Mouse (Mus musculus): ENCODE results near the gene 4933417A18Rik. TPM values are rescaled to one million over a fixed set of nuclear protein-coding genes. Genes with fewer than 3 reads are reported as not detected.
"Not testable (repeated sequence)": the region's sequence is repeated elsewhere in the genome, so short reads cannot be mapped to it uniquely, and the experiment has no call there.

4933417A18Rik gene
- polyA plus RNA-seq, 1 experiment = not detected

DNA sequence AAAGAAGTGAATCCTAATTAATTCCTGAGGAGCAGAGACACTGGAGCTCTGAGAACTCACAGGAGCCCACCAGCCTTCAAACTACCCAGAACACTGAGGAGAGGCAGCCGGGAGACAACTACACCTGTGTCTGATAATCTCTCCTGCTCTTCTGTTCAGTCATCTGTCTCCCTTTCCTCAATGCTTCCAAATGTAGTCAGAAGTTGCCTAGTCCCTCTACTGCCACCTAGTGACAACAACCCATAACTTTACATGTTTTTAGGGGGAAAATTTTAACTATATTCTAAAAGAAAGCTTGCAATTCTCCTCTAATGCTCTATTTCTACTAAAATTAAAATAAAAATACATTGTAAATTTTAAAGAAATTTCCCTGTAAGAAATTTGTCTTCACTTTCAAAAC, 48.9 kb downstream of the 4933417A18Rik start:
- Histone ChIP-seq H3K4me3 (ENCODE audit: control insufficient read depth, insufficient read depth, low read length) (no peak overlapping the region), H3K27me3 (ENCODE audit: control insufficient read depth, insufficient read depth, low read length) (no peaks in the 10 kb centered on the region), H3K27ac (ENCODE audit: control insufficient read depth, insufficient read depth, low read length) (no peak overlapping the region), H3K4me1 (replicated peaks; ENCODE audit: control insufficient read depth, insufficient read depth, low read length) (no peaks in the 10 kb centered on the region), H3K36me3 (ENCODE audit: control insufficient read depth, insufficient read depth, low read length) (peaks cover 14% of the 10 kb centered on the region)
- DNase-seq = no peak
- WGBS = 19% methylated on average over 1 of the region's 1 CpGs
- TF ChIP-seq CTCF (IDR thresholded peaks at IDR 0.05; ENCODE audit: borderline replicate concordance, control insufficient read depth, extremely low read depth, insufficient read depth, low read length, poor library complexity) (no peak), POLR2A (IDR thresholded peaks at IDR 0.05; ENCODE audit: control insufficient read depth, extremely low read depth, insufficient read depth, low read length, poor library complexity) (no peak)

DNA sequence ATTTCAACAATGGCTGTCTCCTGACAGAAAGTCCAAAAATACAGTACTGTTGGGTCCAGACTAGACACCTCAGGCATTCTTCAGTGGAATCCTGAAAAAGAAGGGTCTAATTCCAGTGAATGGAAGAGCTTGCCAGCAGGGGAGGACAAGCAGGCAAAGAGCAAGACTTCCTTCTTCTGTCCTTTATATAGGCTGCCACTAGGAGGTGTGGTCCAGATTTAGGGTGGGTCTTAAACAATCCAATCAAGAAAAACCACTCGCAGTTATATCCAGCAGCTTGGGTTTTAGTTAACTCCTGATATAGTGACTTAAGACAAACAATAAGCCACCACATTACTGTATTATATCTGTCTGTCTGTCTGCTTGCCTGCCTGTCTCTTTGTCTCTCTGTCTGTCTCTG, 49.6 kb downstream of the 4933417A18Rik start:
- TF ChIP-seq POLR2A (IDR thresholded peaks at IDR 0.05; ENCODE audit: control insufficient read depth, extremely low read depth, insufficient read depth, low read length, poor library complexity) (no peak), CTCF (IDR thresholded peaks at IDR 0.05; ENCODE audit: borderline replicate concordance, control insufficient read depth, extremely low read depth, insufficient read depth, low read length, poor library complexity) (no peak)
- 38% methylated on average over 1 of the region's 1 CpGs for WGBS
- Histone ChIP-seq H3K4me3 (ENCODE audit: control insufficient read depth, insufficient read depth, low read length) (no peak overlapping the region), H3K36me3 (ENCODE audit: control insufficient read depth, insufficient read depth, low read length) (peaks cover 20% of the 10 kb centered on the region), H3K4me1 (replicated peaks; ENCODE audit: control insufficient read depth, insufficient read depth, low read length) (no peaks in the 10 kb centered on the region), H3K27ac (ENCODE audit: control insufficient read depth, insufficient read depth, low read length) (no peak overlapping the region), H3K27me3 (ENCODE audit: control insufficient read depth, insufficient read depth, low read length) (no peaks in the 10 kb centered on the region)
- DNase-seq = no peak

DNA sequence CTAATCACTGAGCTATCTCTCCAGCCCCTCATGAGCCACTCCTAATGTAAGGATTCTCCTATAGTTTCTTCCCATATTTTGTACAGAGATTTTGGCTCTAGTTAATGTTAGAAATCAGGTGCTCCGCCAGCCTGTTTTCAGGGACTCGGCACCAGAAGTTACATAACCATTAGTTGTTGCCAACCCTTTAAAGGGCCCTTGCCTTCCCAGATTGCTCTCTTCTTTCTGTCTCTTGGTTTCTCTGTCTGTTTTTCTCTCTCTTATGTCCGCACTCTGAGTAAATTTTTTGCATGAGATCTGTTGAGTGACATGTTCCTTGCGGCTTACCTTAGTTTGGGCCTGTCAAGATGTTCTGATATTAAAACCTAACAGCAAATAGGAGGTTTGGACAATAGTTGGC, 51.9 kb downstream of the 4933417A18Rik start:
- no peak for TF ChIP-seq POLR2A (IDR thresholded peaks at IDR 0.05; ENCODE audit: control insufficient read depth, extremely low read depth, insufficient read depth, low read length, poor library complexity)
- no peak for TF ChIP-seq CTCF (IDR thresholded peaks at IDR 0.05; ENCODE audit: borderline replicate concordance, control insufficient read depth, extremely low read depth, insufficient read depth, low read length, poor library complexity)
- H3K27me3 ChIP-seq (ENCODE audit: control insufficient read depth, insufficient read depth, low read length) = no peaks in the 10 kb centered on the region
- H3K4me1 ChIP-seq (replicated peaks; ENCODE audit: control insufficient read depth, insufficient read depth, low read length) = no peaks in the 10 kb centered on the region
- H3K27ac ChIP-seq (ENCODE audit: control insufficient read depth, insufficient read depth, low read length) = no peak overlapping the region
- H3K4me3 ChIP-seq (ENCODE audit: control insufficient read depth, insufficient read depth, low read length) = no peak overlapping the region
- peaks cover 41% of the 10 kb centered on the region for H3K36me3 ChIP-seq (ENCODE audit: control insufficient read depth, insufficient read depth, low read length)
- 95% methylated on average over 4 of the region's 4 CpGs for WGBS
- DNase-seq = no peak

DNA sequence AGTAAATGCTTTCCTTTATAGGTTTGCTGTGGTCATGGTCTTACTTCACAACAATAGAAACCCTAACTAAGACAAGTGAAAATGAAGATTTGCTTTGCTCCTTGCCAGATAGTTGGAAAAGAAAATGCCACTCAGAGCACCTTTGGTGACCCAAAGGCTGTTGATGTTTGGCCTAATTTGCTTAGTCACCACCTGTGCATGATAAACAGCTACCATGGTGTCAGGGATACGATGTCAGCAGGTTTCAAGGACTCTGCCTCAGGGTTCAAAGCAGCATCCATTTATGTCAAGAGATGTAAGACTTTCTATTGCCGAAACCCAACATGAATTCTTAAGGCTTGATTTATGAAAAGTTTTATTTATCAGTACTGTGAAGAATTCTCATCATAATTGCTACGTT, 53.2 kb downstream of the 4933417A18Rik start:
- no peak for TF ChIP-seq POLR2A (IDR thresholded peaks at IDR 0.05; ENCODE audit: control insufficient read depth, extremely low read depth, insufficient read depth, low read length, poor library complexity)
- TF ChIP-seq CTCF (IDR thresholded peaks at IDR 0.05; ENCODE audit: borderline replicate concordance, control insufficient read depth, extremely low read depth, insufficient read depth, low read length, poor library complexity) = no peak
- no peaks in the 10 kb centered on the region for H3K27me3 ChIP-seq (ENCODE audit: control insufficient read depth, insufficient read depth, low read length)
- WGBS = 99% methylated on average over 3 of the region's 3 CpGs
- no peak overlapping the region for H3K4me3 ChIP-seq (ENCODE audit: control insufficient read depth, insufficient read depth, low read length)
- no peaks in the 10 kb centered on the region for H3K4me1 ChIP-seq (replicated peaks; ENCODE audit: control insufficient read depth, insufficient read depth, low read length)
- no peak for DNase-seq
- peaks cover 50% of the 10 kb centered on the region for H3K36me3 ChIP-seq (ENCODE audit: control insufficient read depth, insufficient read depth, low read length)
- no peak overlapping the region for H3K27ac ChIP-seq (ENCODE audit: control insufficient read depth, insufficient read depth, low read length)

DNA sequence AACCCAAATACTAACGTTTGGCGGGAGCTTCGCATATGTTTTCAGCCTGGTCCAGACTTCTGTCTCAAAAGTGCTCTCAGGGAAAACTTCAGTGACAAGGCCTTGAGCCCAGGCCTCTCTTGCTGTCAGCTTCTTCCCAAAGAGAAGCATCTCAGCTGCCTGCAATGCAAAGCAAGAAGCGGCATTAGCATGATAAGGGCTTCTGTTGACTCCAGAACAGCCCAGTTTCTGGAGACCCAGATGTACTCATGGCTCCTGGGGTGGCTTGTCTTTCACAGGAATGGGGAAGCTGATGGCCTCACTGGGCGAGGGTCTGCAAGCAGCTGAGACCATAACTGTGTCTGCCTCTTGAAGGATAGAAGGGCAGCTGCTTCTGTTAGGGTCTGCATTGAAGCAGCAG, 54.4 kb downstream of the 4933417A18Rik start:
- H3K36me3 ChIP-seq (ENCODE audit: control insufficient read depth, insufficient read depth, low read length) = peaks cover 58% of the 10 kb centered on the region
- 93% methylated on average over 5 of the region's 5 CpGs for WGBS
- not testable (repeated sequence) for H3K4me1 ChIP-seq (replicated peaks; ENCODE audit: control insufficient read depth, insufficient read depth, low read length); H3K27ac ChIP-seq (ENCODE audit: control insufficient read depth, insufficient read depth, low read length); DNase-seq; H3K27me3 ChIP-seq (ENCODE audit: control insufficient read depth, insufficient read depth, low read length); H3K4me3 ChIP-seq (ENCODE audit: control insufficient read depth, insufficient read depth, low read length)

DNA sequence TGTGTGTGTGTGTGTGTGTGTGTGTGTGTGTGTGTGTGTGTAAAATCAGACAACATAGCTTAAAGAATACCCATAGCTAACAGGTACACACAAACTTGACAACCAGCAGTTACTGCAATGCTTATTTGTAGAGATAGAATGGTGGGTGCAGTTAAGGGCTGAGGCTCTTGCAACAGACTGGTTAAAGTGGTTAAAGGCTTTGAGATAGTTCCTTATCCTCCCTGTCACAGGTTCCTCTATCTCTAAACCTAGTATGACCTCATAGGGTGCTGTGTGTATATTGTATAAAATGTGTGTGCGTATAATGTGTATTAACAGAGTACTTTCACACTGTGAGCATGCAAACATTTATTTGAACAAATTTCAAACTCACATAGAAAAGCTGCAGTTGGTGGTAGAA, 59.3 kb downstream of the 4933417A18Rik start:
- WGBS = 100% methylated on average over 1 of the region's 1 CpGs
- H3K36me3 ChIP-seq (ENCODE audit: control insufficient read depth, insufficient read depth, low read length) = peaks cover 80% of the 10 kb centered on the region
- DNase-seq; H3K27me3 ChIP-seq (ENCODE audit: control insufficient read depth, insufficient read depth, low read length); H3K4me3 ChIP-seq (ENCODE audit: control insufficient read depth, insufficient read depth, low read length); H3K4me1 ChIP-seq (replicated peaks; ENCODE audit: control insufficient read depth, insufficient read depth, low read length); H3K27ac ChIP-seq (ENCODE audit: control insufficient read depth, insufficient read depth, low read length): not testable (repeated sequence)

DNA sequence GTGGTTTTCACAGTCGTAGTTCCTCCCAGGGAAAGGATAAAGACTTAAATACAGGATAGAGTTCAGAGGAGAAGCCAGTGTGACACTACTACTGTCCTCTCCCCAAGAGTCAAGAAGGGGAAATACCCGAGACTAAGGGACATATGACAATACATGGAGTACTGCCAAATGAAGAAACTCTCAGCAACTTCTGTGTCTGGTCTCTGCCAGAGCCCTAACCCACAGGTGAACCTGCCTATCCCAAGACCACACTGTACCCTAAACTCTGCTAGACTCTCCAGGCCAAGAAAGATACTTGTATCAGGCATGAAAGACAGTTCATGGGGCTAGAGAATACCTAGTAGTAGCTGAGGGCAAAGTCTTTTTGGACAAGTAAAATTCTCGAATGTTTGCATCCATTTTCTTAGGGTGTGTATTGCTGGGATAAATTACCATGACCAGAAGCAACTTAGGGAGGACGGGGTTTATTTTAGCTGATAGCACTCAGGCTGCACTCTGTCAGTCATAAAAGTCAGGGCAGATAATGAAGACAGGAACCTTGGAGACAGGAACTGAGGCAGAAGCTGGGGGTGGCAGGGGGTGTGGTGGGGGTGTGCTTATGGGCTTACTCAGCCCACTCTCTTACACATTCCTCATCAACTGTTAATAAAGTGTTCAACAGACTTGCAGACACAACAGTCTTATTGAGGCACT, 67.5 kb downstream of the 4933417A18Rik start:
- Histone ChIP-seq H3K27ac (ENCODE audit: control insufficient read depth, insufficient read depth, low read length) (no peak overlapping the region), H3K36me3 (ENCODE audit: control insufficient read depth, insufficient read depth, low read length) (peaks cover 33% of the 10 kb centered on the region), H3K4me1 (replicated peaks; ENCODE audit: control insufficient read depth, insufficient read depth, low read length) (peaks cover 2% of the 10 kb centered on the region), H3K4me3 (ENCODE audit: control insufficient read depth, insufficient read depth, low read length) (no peak overlapping the region), H3K27me3 (ENCODE audit: control insufficient read depth, insufficient read depth, low read length) (no peaks in the 10 kb centered on the region)
- no peak for DNase-seq
- no peak for TF ChIP-seq CTCF (IDR thresholded peaks at IDR 0.05; ENCODE audit: borderline replicate concordance, control insufficient read depth, extremely low read depth, insufficient read depth, low read length, poor library complexity)
- no peak for TF ChIP-seq POLR2A (IDR thresholded peaks at IDR 0.05; ENCODE audit: control insufficient read depth, extremely low read depth, insufficient read depth, low read length, poor library complexity)
- 92% methylated on average over 4 of the region's 4 CpGs for WGBS
